Mouse (Mus musculus): Measurements from ENCODE around the gene Hspb2. TPM values are rescaled to one million over a fixed set of nuclear protein-coding genes. Genes with fewer than 3 reads are reported as not detected.

Gene Hspb2
- total and polyA plus RNA-seq, 3 experiments: not detected

DNA sequence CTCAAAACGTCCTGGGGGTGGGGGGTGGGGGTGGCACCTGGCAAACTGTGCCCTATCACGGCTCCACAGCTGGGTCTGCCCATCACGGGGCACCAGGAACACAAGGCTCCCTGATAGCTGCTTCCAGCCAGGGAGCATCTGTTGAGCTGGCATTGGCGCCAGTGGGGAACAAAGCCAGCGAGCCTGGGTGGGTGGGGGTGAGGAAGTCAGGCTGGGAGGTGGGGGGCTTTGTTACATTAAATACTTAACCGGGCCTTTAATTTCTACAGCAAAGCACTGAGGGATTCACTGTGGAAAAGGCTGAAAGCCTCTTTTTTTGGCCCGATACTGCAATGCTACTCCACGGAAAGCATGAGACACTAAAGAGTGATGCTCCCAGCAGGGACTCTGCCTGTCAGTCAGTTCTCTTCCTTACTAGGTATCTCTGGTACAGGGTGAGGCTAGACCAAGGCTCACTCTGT is 29.7 kb downstream of the Hspb2 start:
- H3K27ac ChIP-seq (ENCODE audit: insufficient read depth, low read depth): no peak overlapping the region
- TF ChIP-seq UBTF (IDR thresholded peaks at IDR 0.05; ENCODE audit: low read depth, low read length) (no peak), SIN3A (IDR thresholded peaks at IDR 0.05; ENCODE audit: low read length) (no peak), MYC (IDR thresholded peaks at IDR 0.05; ENCODE audit: low read depth, low read length) (no peak), EP300 (IDR thresholded peaks at IDR 0.05; ENCODE audit: low read length) (no peak), POLR2A (IDR thresholded peaks at IDR 0.05; ENCODE audit: low read depth, low read length) (no peak), PAX5 (IDR thresholded peaks at IDR 0.05; ENCODE audit: low read length) (no peak), ETS1 (conservative IDR thresholded peaks at IDR 0.05; ENCODE audit: low read depth, low read length) (no peak), IRF4 (IDR thresholded peaks at IDR 0.05; ENCODE audit: low read depth, low read length) (no peak), MAFK (IDR thresholded peaks at IDR 0.05; ENCODE audit: insufficient replicate concordance, low read length) (no peak), MAX (IDR thresholded peaks at IDR 0.05; ENCODE audit: low read length) (no peak), CHD2 (IDR thresholded peaks at IDR 0.05; ENCODE audit: low read length) (no peak), MAZ (IDR thresholded peaks at IDR 0.05; ENCODE audit: low read depth, low read length) (no peak), ELF1 (IDR thresholded peaks at IDR 0.05; ENCODE audit: low read depth, low read length) (no peak), NRF1 (IDR thresholded peaks at IDR 0.05; ENCODE audit: low read depth, low read length) (no peak), MEF2A (IDR thresholded peaks at IDR 0.05; ENCODE audit: borderline replicate concordance, low read depth, low read length) (no peak), E2F4 (IDR thresholded peaks at IDR 0.05; ENCODE audit: insufficient replicate concordance, low read depth, low read length) (no peak), NELFE (IDR thresholded peaks at IDR 0.05; ENCODE audit: low read depth, low read length) (no peak), SMC3 (IDR thresholded peaks at IDR 0.05; ENCODE audit: low read depth, low read length) (no peak)
- H3K4me3 ChIP-seq (replicated peaks in 1 of 3; ENCODE audit: low read depth in 2 of 3, low read length in 2 of 3, poor library complexity in 1 of 3): no peak overlapping the region
- H3K27me3 ChIP-seq (replicated peaks): no peaks in the 10 kb centered on the region
- dilution Hi-C loops (cut with MboI; ENCODE audit: extremely low pct_ligation_motif_present, extremely low pct_unique_long_range_greater_than_20kb, low sequenced_read_pairs): no loop called here
- in situ Hi-C loops (cut with MboI; ENCODE audit: low pct_ligation_motif_present, low pct_unique_long_range_greater_than_20kb, low sequenced_read_pairs): no loop called here
- no peaks in the 10 kb centered on the region for H3K9me3 ChIP-seq (replicated peaks; ENCODE audit: low read length)
- no peak overlapping the region for H3K9ac ChIP-seq (ENCODE audit: insufficient read depth, low read depth)
- H3K4me1 ChIP-seq (ENCODE audit: control insufficient read depth in 1 of 2, insufficient read depth in 2 of 2): peaks cover 1 to 4% of the 10 kb centered on the region in 2 experiments
- H3K4me2 ChIP-seq (ENCODE audit: insufficient read depth, low read depth, poor library complexity, severe bottlenecking): no peak overlapping the region
- DNase-seq (ENCODE audit: extremely low read depth): no peak
- no peaks in the 10 kb centered on the region for H3K36me3 ChIP-seq (replicated peaks in 1 of 2; ENCODE audit: control insufficient read depth in 1 of 2, insufficient read depth in 1 of 2, low read length in 1 of 2)
- H3K79me2 ChIP-seq (replicated peaks; ENCODE audit: control insufficient read depth, extremely low read depth, insufficient read depth, poor library complexity, severe bottlenecking): no peaks in the 10 kb centered on the region

GRCm38 (mm10) chr9:50721061-50721460 is 31.1 kb downstream of the Hspb2 start:
- H3K4me2 ChIP-seq (ENCODE audit: insufficient read depth, low read depth, poor library complexity, severe bottlenecking): no peak overlapping the region
- H3K27me3 ChIP-seq (replicated peaks): peaks cover 2% of the 10 kb centered on the region
- dilution Hi-C loops (cut with MboI; ENCODE audit: extremely low pct_ligation_motif_present, extremely low pct_unique_long_range_greater_than_20kb, low sequenced_read_pairs) (no loop called here), in situ Hi-C loops (cut with MboI; ENCODE audit: low pct_ligation_motif_present, low pct_unique_long_range_greater_than_20kb, low sequenced_read_pairs) (no loop called here)
- H3K27ac ChIP-seq (ENCODE audit: insufficient read depth, low read depth): no peak overlapping the region
- H3K9me3 ChIP-seq (replicated peaks; ENCODE audit: low read length): no peaks in the 10 kb centered on the region
- no peak overlapping the region for H3K4me3 ChIP-seq (replicated peaks in 1 of 3; ENCODE audit: low read depth in 2 of 3, low read length in 2 of 3, poor library complexity in 1 of 3)
- TF ChIP-seq POLR2AphosphoS2 (IDR thresholded peaks at IDR 0.05; ENCODE audit: low read depth, low read length): no peak
- no peak for TF ChIP-seq ZNF384 (IDR thresholded peaks at IDR 0.05; ENCODE audit: low read depth, low read length)
- TF ChIP-seq GABPA (IDR thresholded peaks at IDR 0.05; ENCODE audit: insufficient replicate concordance, low read depth, low read length): no peak
- no peak for TF ChIP-seq ETS1 (conservative IDR thresholded peaks at IDR 0.05; ENCODE audit: low read depth, low read length)
- no peaks in the 10 kb centered on the region for H3K36me3 ChIP-seq (replicated peaks in 1 of 2; ENCODE audit: control insufficient read depth in 1 of 2, insufficient read depth in 1 of 2, low read length in 1 of 2)
- H3K9ac ChIP-seq (ENCODE audit: insufficient read depth, low read depth): no peak overlapping the region
- no peak for DNase-seq (ENCODE audit: extremely low read depth)
- H3K4me1 ChIP-seq (ENCODE audit: control insufficient read depth in 1 of 2, insufficient read depth in 2 of 2): peaks cover 6 to 7% of the 10 kb centered on the region in 2 experiments
- H3K79me2 ChIP-seq (replicated peaks; ENCODE audit: control insufficient read depth, extremely low read depth, insufficient read depth, poor library complexity, severe bottlenecking): no peaks in the 10 kb centered on the region

Data from CH12.LX (cell line).